Mouse (Mus musculus) retina, adult 2 months (tissue): ENCODE data around the gene Ube2q1.

Experiments used
- DNase-seq: peaks from one replicate; pipeline ENCODE4 v3.0.0-alpha.2; 2012; ENCODE audit warnings: low read depth, low spot score

The Ube2q1 gene

DNA sequence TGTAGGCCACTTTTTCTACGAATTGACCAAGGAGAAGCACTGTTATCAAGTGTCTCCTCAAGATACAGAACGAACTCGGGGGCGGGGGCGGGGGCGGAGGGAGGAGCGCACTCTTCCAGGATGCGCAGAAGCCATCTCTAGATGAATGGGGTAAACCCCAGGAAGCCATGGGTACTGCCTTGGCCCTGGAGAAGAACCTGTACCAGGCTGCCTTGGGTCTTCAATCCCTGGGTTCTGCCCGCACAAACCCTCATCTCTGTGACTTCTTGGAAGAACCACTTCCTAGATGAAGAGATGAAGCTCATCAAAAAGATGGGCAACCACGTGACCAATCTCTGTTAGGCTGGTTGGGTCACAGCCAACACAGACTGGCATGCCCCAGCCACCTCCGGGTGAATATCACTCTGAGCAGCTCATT, 47.7 kb downstream of the Ube2q1 start:
- no peak for DNase-seq

DNA sequence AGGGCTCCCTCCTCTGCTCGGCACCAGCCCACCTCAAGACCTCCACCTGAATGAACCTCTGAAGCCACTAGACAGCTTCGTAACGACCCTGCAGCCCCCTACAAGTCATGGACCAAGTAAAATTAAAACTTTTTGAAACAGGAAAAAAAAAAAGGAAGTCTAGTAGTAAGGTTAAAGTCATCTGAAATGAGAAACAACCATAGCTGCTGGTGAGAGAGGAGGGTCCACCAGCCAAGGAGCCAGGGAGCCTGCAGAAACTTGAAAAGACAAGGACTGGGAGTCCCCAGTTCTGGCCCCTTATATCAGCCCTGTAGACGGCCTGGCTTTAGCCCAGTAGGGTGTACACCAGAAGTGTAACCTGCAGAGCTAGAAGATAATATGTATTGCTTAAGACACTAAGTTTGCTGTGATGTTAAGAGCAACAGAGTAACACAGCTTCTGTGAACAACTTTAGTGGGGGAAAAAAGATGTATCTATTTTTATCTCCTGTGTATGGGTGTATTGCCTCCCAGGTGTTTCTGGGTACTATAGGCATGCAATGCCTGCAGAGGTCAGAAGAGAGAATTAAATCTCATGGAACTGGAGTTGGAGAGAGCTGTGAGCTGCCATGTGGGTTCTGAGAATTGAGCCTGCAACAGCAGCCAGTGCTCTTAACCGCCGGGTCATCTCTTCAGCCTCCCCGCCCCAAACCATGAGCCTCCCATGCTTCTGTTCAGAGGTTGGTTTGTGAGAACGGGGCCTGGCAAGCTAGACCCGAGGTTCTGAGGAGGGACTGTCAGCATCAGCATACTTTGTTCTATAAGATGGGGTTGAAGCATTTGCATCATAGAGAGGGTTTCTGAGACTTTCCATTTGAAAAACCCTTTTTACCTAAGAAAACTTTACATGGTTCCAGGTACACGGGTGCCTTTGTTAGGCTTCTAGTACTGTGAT, 48.4 kb downstream of the Ube2q1 start:
- DNase-seq = no peak

DNA sequence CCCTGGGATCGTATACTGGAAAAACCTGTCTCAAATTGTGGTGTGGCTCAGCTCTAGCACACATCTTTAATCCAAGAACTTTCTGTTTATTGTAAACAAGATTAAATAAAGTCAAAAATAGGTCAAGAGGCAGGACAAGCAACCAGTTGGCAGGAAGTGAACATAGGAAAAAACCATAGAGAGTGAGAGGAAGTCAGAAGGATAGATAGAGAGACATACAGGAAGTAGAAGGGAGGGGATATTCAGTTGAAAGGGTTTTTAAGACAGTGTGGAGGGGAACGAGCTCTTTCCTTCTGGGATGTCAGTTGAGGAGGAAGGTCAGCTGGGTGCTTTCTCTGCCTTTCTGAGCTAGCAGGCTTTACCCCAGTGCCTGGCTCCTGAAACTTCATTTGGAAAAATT, 50.2 kb downstream of the Ube2q1 start:
- no peak for DNase-seq

DNA sequence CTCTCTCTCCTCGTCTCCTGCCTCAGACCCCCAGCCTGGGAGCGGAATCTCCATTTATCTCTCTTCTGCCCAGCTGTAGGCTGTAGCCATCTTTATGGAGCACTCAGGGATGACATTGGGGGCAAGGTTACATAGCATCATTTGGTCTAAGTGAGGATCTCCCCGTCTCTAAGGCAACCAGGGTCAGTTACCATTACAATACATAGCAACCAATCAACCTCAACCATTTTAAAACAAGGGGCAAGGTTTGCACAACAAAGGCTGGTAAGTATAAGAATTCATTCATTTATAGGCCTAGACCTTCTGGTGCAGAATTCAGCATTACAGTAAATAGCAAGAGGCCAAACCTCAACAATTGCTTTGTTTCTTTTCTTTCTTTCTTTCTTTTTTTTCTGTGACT, 52.9 kb downstream of the Ube2q1 start:
- no peak for DNase-seq

DNA sequence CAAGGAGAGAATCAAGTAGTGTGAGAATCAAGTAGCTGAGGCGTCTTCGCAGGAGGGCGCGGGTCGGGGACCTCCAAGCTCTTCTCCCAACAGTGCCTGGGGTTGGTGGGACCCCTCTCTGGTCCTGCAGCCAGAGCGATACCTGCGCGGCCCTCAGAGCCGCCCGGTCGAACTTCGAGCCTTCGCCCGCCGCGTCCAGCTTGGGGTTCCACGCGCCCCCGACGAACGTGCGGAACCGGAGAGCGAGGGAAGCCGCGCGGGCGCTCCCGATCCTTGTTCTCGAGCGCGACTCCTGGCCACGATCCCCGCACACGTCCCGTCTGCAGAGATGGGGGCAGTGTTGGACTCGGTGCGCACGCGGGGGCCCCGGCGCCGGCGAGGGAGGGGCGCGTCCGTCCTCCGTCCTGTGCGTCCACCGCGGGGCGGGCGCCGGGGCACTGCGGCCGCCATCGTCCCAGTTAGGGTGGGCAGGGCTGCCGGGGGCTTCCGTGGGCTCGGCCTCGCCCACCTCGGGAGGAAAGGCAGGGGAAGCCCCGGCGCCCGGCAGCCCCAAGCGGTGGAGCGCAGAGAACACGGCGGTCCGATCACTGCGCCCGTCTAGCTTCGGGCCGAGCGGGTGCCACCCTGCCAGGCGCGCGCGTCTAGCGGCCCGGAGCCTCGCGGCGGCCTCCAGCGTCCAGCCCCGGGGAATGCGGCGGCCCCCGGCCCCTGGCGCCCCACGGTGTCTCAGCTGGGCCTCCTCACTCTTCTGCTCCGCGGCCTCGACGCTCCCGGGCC, 57.6 kb downstream of the Ube2q1 start, which contains the start of gene She:
Gene She, plus strand, starts transcription at position 556 of the 777 bp plus-strand sequence.
- DNase-seq = no peak
